Mouse (Mus musculus): ENCODE data around the gene Ppp6r1.
"Not testable (repeated sequence)": the region's sequence is repeated elsewhere in the genome, so short reads cannot be mapped to it uniquely, and the experiment has no call there.

The Ppp6r1 gene

GRCm38 (mm10) chr7:4612956-4613355, 45.9 kb downstream of the Ppp6r1 start:
- no peak for DNase-seq (ENCODE audit: low spot score)

GRCm38 (mm10) chr7:4612386-4612785, 46.4 kb downstream of the Ppp6r1 start:
- DNase-seq (ENCODE audit: low spot score) = no peak

- DNase-seq (ENCODE audit: low spot score) = no peak
Observed at GRCm38 (mm10) chr7:4611921-4612341, 46.9 kb downstream of the Ppp6r1 start.

- DNase-seq (ENCODE audit: low spot score) = no peak
Observed at GRCm38 (mm10) chr7:4611511-4611910, 47.3 kb downstream of the Ppp6r1 start.

GRCm38 (mm10) chr7:4608002-4608401, 50.8 kb downstream of the Ppp6r1 start:
- no peak for DNase-seq (ENCODE audit: low spot score)

- no peak for DNase-seq (ENCODE audit: low spot score)
Observed at GRCm38 (mm10) chr7:4603873-4604272, 54.9 kb downstream of the Ppp6r1 start, which contains the start of gene Ptprh. Gene Ptprh, minus strand, starts transcription at chr7:4604041.

- DNase-seq (ENCODE audit: low spot score) = no peak
Observed at GRCm38 (mm10) chr7:4602969-4603368, 55.9 kb downstream of the Ppp6r1 start.

GRCm38 (mm10) chr7:4597046-4597445, 61.8 kb downstream of the Ppp6r1 start:
- not testable (repeated sequence) for DNase-seq (ENCODE audit: low spot score)
